Mouse (Mus musculus) heart, embryonic 16.5 days (tissue): ENCODE results near the gene Tpcn1. TPM values are rescaled to one million over a fixed set of nuclear protein-coding genes. Genes with fewer than 3 reads are reported as not detected.

Experiments
- ATAC-seq: fragments of 200-750 bp; cut with Nextera tagmentation; replicated peaks from 2 replicates; pipeline ENCODE4 v1.8.0; 2017; ENCODE audit warnings: moderate number of reproducible peaks; ENCODE audit not compliant: insufficient read depth, low FRiP score; ENCODE audit errors: extremely low read depth
- H3K27ac ChIP-seq: fragments of 300-500 bp; sonication (generic); 2 replicates; pipeline ENCODE4 v1.5.1; 2014; ENCODE audit warnings: mild to moderate bottlenecking, low read length, control low read depth, moderate library complexity
- H3K27me3 ChIP-seq: fragments of 300-500 bp; sonication (generic); 2 replicates; pipeline ENCODE4 v1.6.1; 2014; ENCODE audit warnings: low read length, mixed read lengths; ENCODE audit not compliant: control insufficient read depth, insufficient read depth
- H3K36me3 ChIP-seq: fragments of 300-500 bp; sonication (generic); 2 replicates; pipeline ENCODE4 v1.6.1; 2014; ENCODE audit not compliant: control insufficient read depth, insufficient read depth
- H3K4me1 ChIP-seq: fragments of 300-500 bp; sonication (generic); 2 replicates; pipeline ENCODE4 v1.6.1; 2014; ENCODE audit warnings: low read length, mixed read lengths; ENCODE audit not compliant: control insufficient read depth, insufficient read depth
- H3K4me2 ChIP-seq: fragments of 300-500 bp; sonication (generic); 2 replicates; pipeline ENCODE4 v1.6.1; 2014; ENCODE audit warnings: low read depth, mild to moderate bottlenecking, control low read depth, low read length
- H3K4me3 ChIP-seq: fragments of 300-500 bp; sonication (generic); 2 replicates; pipeline ENCODE4 v1.5.1; 2014; ENCODE audit warnings: mild to moderate bottlenecking, control low read depth, low read length
- H3K9ac ChIP-seq: fragments of 300-500 bp; sonication (generic); 2 replicates; pipeline ENCODE4 v1.6.1; 2014; ENCODE audit warnings: low read length, control low read depth
- H3K9me3 ChIP-seq: fragments of 300-500 bp; sonication (generic); replicated peaks from 2 replicates; pipeline ENCODE4 v1.6.1; 2016; ENCODE audit warnings: low read length; ENCODE audit not compliant: control insufficient read depth
- WGBS: fragments of 180-500 bp; shearing (Covaris S2); extraction: QIAGEN DNeasy Blood & Tissue Kit; methylation state at CpG from one replicate; pipeline ENCODE4 v1.1.7; 2014; 5-methylcytosine and 5-hydroxymethylcytosine counted together
- polyA plus RNA-seq: library from polyadenylated mRNA; unstranded; fragments of >200 nt; fragmentation: Nextera tagmentation; extraction: Ambion mirVana; gene quantifications from 2 replicates; pipeline ENCODE4 v1.2.1, GENCODE M21; 2015

Tpcn1 gene
- polyA plus RNA-seq, 1 experiment from 2014 or later: 14.5 TPM

GRCm38 (mm10) chr5:120587940-120588568, 419 bp downstream of the Tpcn1 start:
- Histone ChIP-seq H3K27me3 (no peaks in the 10 kb centered on the region), H3K4me2 (peak overlapping the region; percentile 81), H3K9me3 (peaks cover 5% of the 10 kb centered on the region; the same call in 1 of the 2 replicates), H3K4me3 (peak overlapping the region; percentile 79), H3K9ac (peak overlapping the region; percentile 88), H3K36me3 (peaks cover 20% of the 10 kb centered on the region), H3K4me1 (peaks cover 22% of the 10 kb centered on the region), H3K27ac (peak overlapping the region; percentile 74)
- ATAC-seq: 0 out of 2 replicates have a peak, but pooled peaks have one; percentile 0
- WGBS: under 1% methylated on average over 29 of the region's 29 CpGs

- WGBS: 16% methylated on average over 9 of the region's 9 CpGs
- H3K36me3 ChIP-seq: peaks cover 23% of the 10 kb centered on the region
- H3K4me2 ChIP-seq: peak overlapping the region; percentile 81
- ATAC-seq: no peak
- peak overlapping the region; percentile 88 for H3K9ac ChIP-seq
- peak overlapping the region; percentile 74 for H3K27ac ChIP-seq
- no peaks in the 10 kb centered on the region for H3K27me3 ChIP-seq
- peaks cover 5% of the 10 kb centered on the region; the same call in 1 of the 2 replicates for H3K9me3 ChIP-seq
- H3K4me3 ChIP-seq: peak overlapping the region; percentile 79
- peaks cover 22% of the 10 kb centered on the region for H3K4me1 ChIP-seq
These were observed 902 bp downstream of the Tpcn1 start for GRCm38 (mm10) chr5:120587616-120587926.

DNA sequence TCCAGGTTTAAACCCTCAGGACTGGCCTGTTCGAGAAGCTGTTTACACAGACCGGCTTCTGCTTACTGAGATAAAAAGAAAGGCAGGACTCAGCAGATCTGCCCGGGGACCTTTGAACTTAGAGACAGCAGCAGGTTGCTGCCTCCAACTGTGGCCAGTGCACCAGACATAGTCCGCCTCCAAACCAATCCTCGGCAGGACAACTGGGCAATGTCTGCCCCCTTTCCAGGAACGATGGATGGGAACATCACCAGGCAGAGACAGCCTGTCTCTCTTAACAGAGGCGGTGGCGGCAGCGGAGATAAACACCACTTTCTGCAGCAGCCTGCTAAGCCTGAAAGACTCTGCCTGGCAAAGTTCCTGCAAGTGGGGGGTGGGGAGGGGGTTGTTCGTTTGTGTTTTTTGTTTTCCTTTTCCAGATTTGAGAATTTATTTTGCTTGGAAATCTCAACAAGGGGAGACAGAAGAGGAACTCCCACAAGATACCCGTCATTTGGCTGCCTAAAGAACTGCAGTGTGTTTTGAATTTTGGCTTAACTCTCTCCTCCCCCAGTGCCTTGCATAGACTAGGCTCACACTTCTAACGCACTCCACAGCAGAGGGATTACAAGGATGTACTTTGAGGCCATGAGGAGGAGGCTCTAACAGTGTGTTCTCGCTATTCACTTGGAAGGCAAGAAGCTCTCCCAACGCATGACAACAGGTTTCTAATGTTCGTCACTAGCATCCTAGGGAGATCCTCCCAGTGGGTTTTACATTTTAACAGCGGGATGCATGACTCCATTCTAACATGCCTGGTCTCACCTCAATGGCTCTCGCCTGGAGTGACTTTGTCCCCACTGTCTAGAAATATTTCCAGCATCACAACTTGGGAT, 1.5 kb downstream of the Tpcn1 start:
- Histone ChIP-seq H3K27ac (peak overlapping the region; percentile 74), H3K9me3 (0 out of 2 replicates have a peak, but pooled peaks cover 2% of the 10 kb centered on the region), H3K4me3 (peak overlapping the region; percentile 79), H3K9ac (peak overlapping the region; percentile 11), H3K27me3 (no peaks in the 10 kb centered on the region), H3K4me2 (peak overlapping the region; percentile 81), H3K4me1 (peaks cover 22% of the 10 kb centered on the region), H3K36me3 (peaks cover 23% of the 10 kb centered on the region)
- ATAC-seq: no peak
- 7% methylated on average over 17 of the region's 17 CpGs for WGBS

GRCm38 (mm10) chr5:120584968-120585367, 3.5 kb downstream of the Tpcn1 start:
- WGBS: 62% methylated on average over 15 of the region's 15 CpGs
- H3K36me3 ChIP-seq: peaks cover 27% of the 10 kb centered on the region
- no peak overlapping the region for H3K9ac ChIP-seq
- H3K27me3 ChIP-seq: no peaks in the 10 kb centered on the region
- H3K4me1 ChIP-seq: peaks cover 22% of the 10 kb centered on the region
- H3K27ac ChIP-seq: no peak overlapping the region
- no peaks in the 10 kb centered on the region for H3K9me3 ChIP-seq
- no peak for ATAC-seq
- H3K4me2 ChIP-seq: no peak overlapping the region
- H3K4me3 ChIP-seq: no peak overlapping the region

DNA sequence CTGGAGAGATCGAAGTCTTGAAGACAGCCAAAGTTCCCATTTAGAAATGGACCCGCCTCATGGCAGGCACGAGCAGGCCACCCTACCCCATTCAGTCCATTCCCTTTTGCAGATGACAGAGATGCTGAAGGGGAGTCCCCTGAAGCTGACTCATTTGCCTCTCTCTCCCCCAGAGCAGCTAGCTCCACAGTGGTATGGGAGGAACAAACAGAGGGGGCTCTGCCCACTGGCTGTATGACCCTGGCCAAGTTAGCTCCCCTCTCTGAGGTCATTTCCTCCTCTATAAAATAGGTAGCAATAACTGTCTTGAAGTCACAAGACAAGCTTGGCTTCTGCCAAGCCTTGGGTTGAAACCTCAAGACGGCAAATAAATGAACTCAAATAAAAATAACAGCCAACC, 5.0 kb downstream of the Tpcn1 start:
- no peak overlapping the region for H3K9ac ChIP-seq
- 86% methylated on average over 4 of the region's 4 CpGs for WGBS
- H3K4me1 ChIP-seq: peaks cover 32% of the 10 kb centered on the region
- H3K4me2 ChIP-seq: no peak overlapping the region
- peaks cover 27% of the 10 kb centered on the region for H3K36me3 ChIP-seq
- H3K9me3 ChIP-seq: no peaks in the 10 kb centered on the region
- no peaks in the 10 kb centered on the region for H3K27me3 ChIP-seq
- H3K4me3 ChIP-seq: no peak overlapping the region
- no peak for ATAC-seq
- H3K27ac ChIP-seq: no peak overlapping the region

DNA sequence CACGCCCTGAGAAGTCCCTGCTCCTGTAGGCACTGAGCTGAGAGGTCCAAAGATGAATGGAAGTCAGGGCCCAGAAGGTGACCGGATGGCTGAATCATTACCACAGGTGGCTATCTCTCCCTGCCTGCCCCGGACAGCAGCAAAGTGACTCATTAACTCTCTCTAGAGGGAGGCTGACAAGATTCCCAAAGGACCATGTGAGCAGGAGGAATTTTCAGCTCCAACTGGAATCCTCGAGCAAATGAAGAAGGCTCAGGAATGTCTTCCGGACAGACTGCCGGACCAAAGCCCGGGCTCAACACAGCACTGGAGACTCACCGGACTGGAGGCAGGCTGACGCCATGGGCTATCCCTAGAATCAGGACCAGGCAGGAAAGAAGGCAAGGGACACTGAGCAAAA, 6.5 kb downstream of the Tpcn1 start:
- H3K9ac ChIP-seq: no peak overlapping the region
- H3K27me3 ChIP-seq: no peaks in the 10 kb centered on the region
- H3K9me3 ChIP-seq: no peaks in the 10 kb centered on the region
- H3K4me2 ChIP-seq: no peak overlapping the region
- H3K27ac ChIP-seq: no peak overlapping the region
- peaks cover 32% of the 10 kb centered on the region for H3K4me1 ChIP-seq
- ATAC-seq: no peak
- peaks cover 27% of the 10 kb centered on the region for H3K36me3 ChIP-seq
- 59% methylated on average over 9 of the region's 9 CpGs for WGBS
- no peak overlapping the region for H3K4me3 ChIP-seq

GRCm38 (mm10) chr5:120579898-120580626, 8.4 kb downstream of the Tpcn1 start:
- no peak overlapping the region; the same call in 1 of the 2 replicates for H3K27ac ChIP-seq
- no peak overlapping the region for H3K4me3 ChIP-seq
- H3K27me3 ChIP-seq: no peaks in the 10 kb centered on the region
- H3K36me3 ChIP-seq: peaks cover 26% of the 10 kb centered on the region
- WGBS: 86% methylated on average over 26 of the region's 26 CpGs
- H3K9ac ChIP-seq: no peak overlapping the region
- H3K9me3 ChIP-seq: no peaks in the 10 kb centered on the region
- no peak for ATAC-seq
- no peak overlapping the region for H3K4me2 ChIP-seq
- H3K4me1 ChIP-seq: peaks cover 22% of the 10 kb centered on the region

GRCm38 (mm10) chr5:120579211-120579897, 9.1 kb downstream of the Tpcn1 start:
- WGBS: 50% methylated on average over 26 of the region's 26 CpGs

More at GRCm38 (mm10) chr5:120579211-120579897, 9.1 kb downstream of the Tpcn1 start:
- Histone ChIP-seq H3K9me3 (no peaks in the 10 kb centered on the region), H3K27me3 (no peaks in the 10 kb centered on the region), H3K36me3 (peaks cover 19% of the 10 kb centered on the region), H3K27ac (peak overlapping the region; percentile 78), H3K4me1 (peaks cover 22% of the 10 kb centered on the region), H3K4me2 (peak overlapping the region; percentile 42), H3K4me3 (no peak overlapping the region), H3K9ac (0 out of 2 replicates have a peak overlapping the region, but pooled peaks have one; percentile 9)
- ATAC-seq: no peak
